Comparison of ENCODE assay signal across 8 mouse cellular contexts in genomic region chr3:89421002-89421774, GRCm38 (mm10). TPM values are rescaled to one million over a fixed set of nuclear protein-coding genes. Genes with fewer than 3 reads are reported as not detected.
DNase-seq lines count a peak whose midpoint lies in the region; ATAC-seq and TF ChIP-seq lines count a peak whose summit lies in the region.

No protein-coding gene starts in this region.

- H3K4me2 ChIP-seq in limb, embryonic 15.5 days: peak overlapping the region; percentile 70
- H3K4me2 ChIP-seq in midbrain, embryonic 15.5 days: peak overlapping the region; percentile 49

- H3K9ac ChIP-seq in limb, embryonic 15.5 days: peak overlapping the region; percentile 50
- H3K9ac ChIP-seq in midbrain, embryonic 15.5 days: peak overlapping the region; percentile 39; the same call in 1 of the 2 replicates

- H3K4me3 ChIP-seq in embryonic fibroblast, embryonic 13.5 days (ENCODE audit: insufficient read depth, low read length): peak overlapping the region; percentile 66
- peak overlapping the region; percentile 65 for H3K4me3 ChIP-seq in limb, embryonic 15.5 days
- peak overlapping the region; percentile 30 for H3K4me3 ChIP-seq in midbrain, embryonic 15.5 days

- no peaks in the 10 kb centered on the region for H3K9me3 ChIP-seq in limb, embryonic 15.5 days
- no peaks in the 10 kb centered on the region for H3K9me3 ChIP-seq in midbrain, embryonic 15.5 days

- H3K36me3 ChIP-seq in limb, embryonic 15.5 days: peaks cover 28% of the 10 kb centered on the region
- no peaks in the 10 kb centered on the region for H3K36me3 ChIP-seq in midbrain, embryonic 15.5 days (replicated peaks)

- no peaks in the 10 kb centered on the region for H3K27me3 ChIP-seq in limb, embryonic 15.5 days
- H3K27me3 ChIP-seq in midbrain, embryonic 15.5 days (replicated peaks): no peaks in the 10 kb centered on the region

- peak; percentile 100 for TF ChIP-seq POLR2A in embryonic fibroblast, embryonic 13.5 days (IDR thresholded peaks at IDR 0.05; ENCODE audit: low read depth, low read length)

- 0 out of 2 replicates have a peak, but pooled peaks cover 4% of the 10 kb centered on the region for H3K4me1 ChIP-seq in embryonic fibroblast, embryonic 13.5 days (ENCODE audit: control insufficient read depth, insufficient read depth, low read length)
- H3K4me1 ChIP-seq in limb, embryonic 15.5 days: peaks cover 60% of the 10 kb centered on the region
- H3K4me1 ChIP-seq in midbrain, embryonic 15.5 days: peaks cover 37% of the 10 kb centered on the region

- WGBS in limb, embryonic 15.5 days: 4% methylated on average over 11 of the region's 11 CpGs
- WGBS in midbrain, embryonic 15.5 days: 5% methylated on average over 11 of the region's 11 CpGs

- ATAC-seq in limb, embryonic 15.5 days (ENCODE audit: insufficient number of reproducible peaks, low FRiP score, low TSS enrichment, low read depth): peak; percentile 78
- ATAC-seq in midbrain, embryonic 15.5 days (replicated peaks): 0 out of 2 replicates have a peak, but pooled peaks have one; percentile 32

- H3K27ac ChIP-seq in embryonic fibroblast, embryonic 13.5 days (ENCODE audit: insufficient read depth, low read length): peak overlapping the region; percentile 99
- H3K27ac ChIP-seq in limb, embryonic 15.5 days: peak overlapping the region; percentile 97
- H3K27ac ChIP-seq in midbrain, embryonic 15.5 days: peak overlapping the region; percentile 39

- TF ChIP-seq CTCF in embryonic fibroblast, embryonic 13.5 days (IDR thresholded peaks at IDR 0.05; ENCODE audit: borderline replicate concordance, insufficient read depth, low read length): no peak

- DNase-seq in layer of hippocampus, adult 11-12 months (ENCODE audit: low spot score): peak; percentile 76
- no peak for DNase-seq in layer of hippocampus, adult 9-10 months (ENCODE audit: low spot score)
- peak; percentile 90 for DNase-seq in heart, adult 8-10 months (ENCODE audit: low spot score)
- DNase-seq in kidney, adult 9 months: peak; percentile 78
- peak; percentile 80 to 82 for DNase-seq in spleen, postnatal 4 days (ENCODE audit: low spot score in 2 of 2)

RNA-seq across cellular contexts. Expression of gene Shc1, which starts 2.9 kb away (rescaled TPM):
- polyA plus RNA-seq in embryonic fibroblast, embryonic 13.5 days (2011; ENCODE audit: insufficient read length, low read depth, missing spikeins): 224 and 227 TPM in 2 replicates
- 10 to 100 TPM; 33.3 to 37.7 (median 36.5) TPM for total RNA-seq in heart, adult 8-10 months (2022)
- polyA plus RNA-seq in limb, embryonic 15.5 days (2015; fragmentation: Nextera tagmentation; extraction: Ambion mirVana): 108 and 112 TPM in 2 replicates
- 17.2 and 19.8 TPM in 2 replicates for polyA plus RNA-seq in midbrain, embryonic 15.5 days (2015; fragmentation: Nextera tagmentation; extraction: Ambion mirVana)

RNA-seq across cellular contexts. Expression of gene Cks1b, which starts 3.0 kb away (rescaled TPM):
- 142 and 174 TPM in 2 replicates for polyA plus RNA-seq in embryonic fibroblast, embryonic 13.5 days (2011; ENCODE audit: insufficient read length, low read depth, missing spikeins)
- 1 to 10 TPM; 3.8 to 5.4 (median 4.2) TPM for total RNA-seq in heart, adult 8-10 months (2022)
- polyA plus RNA-seq in limb, embryonic 15.5 days (2015; fragmentation: Nextera tagmentation; extraction: Ambion mirVana): 340 and 365 TPM in 2 replicates
- 86.7 and 91.2 TPM in 2 replicates for polyA plus RNA-seq in midbrain, embryonic 15.5 days (2015; fragmentation: Nextera tagmentation; extraction: Ambion mirVana)

RNA-seq across cellular contexts. Expression of gene Pygo2, which starts 8.8 kb away (rescaled TPM):
- 42.4 and 45.2 TPM in 2 replicates for polyA plus RNA-seq in embryonic fibroblast, embryonic 13.5 days (2011; ENCODE audit: insufficient read length, low read depth, missing spikeins)
- 10 to 100 TPM; 13.3 to 17.9 (median 14.9) TPM for total RNA-seq in heart, adult 8-10 months (2022)
- polyA plus RNA-seq in limb, embryonic 15.5 days (2015; fragmentation: Nextera tagmentation; extraction: Ambion mirVana): 37.1 and 43.7 TPM in 2 replicates
- polyA plus RNA-seq in midbrain, embryonic 15.5 days (2015; fragmentation: Nextera tagmentation; extraction: Ambion mirVana): 44.0 and 45.6 TPM in 2 replicates

RNA-seq across cellular contexts. Expression of gene Flad1, which starts 9.5 kb away (rescaled TPM):
- 10.9 and 11.2 TPM in 2 replicates for polyA plus RNA-seq in embryonic fibroblast, embryonic 13.5 days (2011; ENCODE audit: insufficient read length, low read depth, missing spikeins)
- 10 to 100 TPM; 55.5 to 71.8 (median 67.9) TPM for total RNA-seq in heart, adult 8-10 months (2022)
- 27.1 and 31.0 TPM in 2 replicates for polyA plus RNA-seq in limb, embryonic 15.5 days (2015; fragmentation: Nextera tagmentation; extraction: Ambion mirVana)
- 35.9 and 36.5 TPM in 2 replicates for polyA plus RNA-seq in midbrain, embryonic 15.5 days (2015; fragmentation: Nextera tagmentation; extraction: Ambion mirVana)

RNA-seq across cellular contexts. Expression of gene Pbxip1, which starts 15.3 kb away (rescaled TPM):
- polyA plus RNA-seq in embryonic fibroblast, embryonic 13.5 days (2011; ENCODE audit: insufficient read length, low read depth, missing spikeins): 90.9 and 91.6 TPM in 2 replicates
- total RNA-seq in heart, adult 8-10 months (2022): 10 to 100 TPM; 67.8 to 74.7 (median 71.2) TPM
- polyA plus RNA-seq in limb, embryonic 15.5 days (2015; fragmentation: Nextera tagmentation; extraction: Ambion mirVana): 33.9 and 51.5 TPM in 2 replicates
- 15.7 and 18.4 TPM in 2 replicates for polyA plus RNA-seq in midbrain, embryonic 15.5 days (2015; fragmentation: Nextera tagmentation; extraction: Ambion mirVana)

Comparison
In these comparisons a context has a peak if more than half of its experiments do, and no peak if none do; other contexts are left out.
1. H3K27ac ChIP-seq: peak in every context shown above with its lines; median percentile 99 in embryonic fibroblast, embryonic 13.5 days; 97 in limb, embryonic 15.5 days; 39 in midbrain, embryonic 15.5 days.